Mouse (Mus musculus) olfactory bulb, adult 2 months (tissue): Measurements from ENCODE around the gene Rab13.

Experiments
- CTCF ChIP-seq: fragments of 200-500 bp; IDR thresholded peaks from 2 replicates; pipeline ENCODE4 v1.5.1; 2012; ENCODE audit warnings: low read depth, mild to moderate bottlenecking, low read length, moderate library complexity; ENCODE audit not compliant: insufficient read depth
- POLR2A ChIP-seq: fragments of 200-500 bp; IDR thresholded peaks from 2 replicates; pipeline ENCODE4 v1.6.1; 2012; ENCODE audit warnings: mild to moderate bottlenecking, low read depth, low read length, moderate library complexity; ENCODE audit not compliant: insufficient read depth

DNA sequence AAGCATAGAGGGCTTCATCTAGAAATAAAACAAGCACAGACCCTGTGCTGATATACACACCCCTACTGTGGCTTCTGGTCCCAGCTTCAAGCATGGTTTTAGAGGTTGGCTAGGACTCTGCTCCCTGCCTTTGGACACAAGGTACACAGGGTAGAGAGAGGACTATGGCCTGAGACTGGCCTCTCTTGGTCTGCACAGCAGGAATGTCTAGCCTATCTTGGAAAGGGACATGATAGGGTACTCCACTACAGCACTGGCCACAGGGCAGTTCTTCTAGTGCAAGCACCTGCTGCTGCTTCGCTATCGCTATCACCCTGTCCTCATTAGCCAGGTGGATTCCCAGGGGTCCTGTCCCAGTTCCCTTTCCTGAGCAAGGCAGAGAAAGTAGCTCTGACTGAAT is 27.8 kb downstream of the Rab13 start:
- TF ChIP-seq POLR2A, result no peak
- TF ChIP-seq CTCF, result no peak
